Mouse (Mus musculus) cerebellum, adult 18-20 months (tissue): Measurements from ENCODE around the gene 2410004P03Rik.
A peak's percentile ranks its signal among the peaks of the same experiment; 100 is the strongest.
"Not testable (repeated sequence)": the region's sequence is repeated elsewhere in the genome, so short reads cannot be mapped to it uniquely, and the experiment has no call there.

Experiments
- DNase-seq, 2 experiments: peaks; one replicate each; pipeline ENCODE4 v3.0.0; 2021

2410004P03Rik gene

DNA sequence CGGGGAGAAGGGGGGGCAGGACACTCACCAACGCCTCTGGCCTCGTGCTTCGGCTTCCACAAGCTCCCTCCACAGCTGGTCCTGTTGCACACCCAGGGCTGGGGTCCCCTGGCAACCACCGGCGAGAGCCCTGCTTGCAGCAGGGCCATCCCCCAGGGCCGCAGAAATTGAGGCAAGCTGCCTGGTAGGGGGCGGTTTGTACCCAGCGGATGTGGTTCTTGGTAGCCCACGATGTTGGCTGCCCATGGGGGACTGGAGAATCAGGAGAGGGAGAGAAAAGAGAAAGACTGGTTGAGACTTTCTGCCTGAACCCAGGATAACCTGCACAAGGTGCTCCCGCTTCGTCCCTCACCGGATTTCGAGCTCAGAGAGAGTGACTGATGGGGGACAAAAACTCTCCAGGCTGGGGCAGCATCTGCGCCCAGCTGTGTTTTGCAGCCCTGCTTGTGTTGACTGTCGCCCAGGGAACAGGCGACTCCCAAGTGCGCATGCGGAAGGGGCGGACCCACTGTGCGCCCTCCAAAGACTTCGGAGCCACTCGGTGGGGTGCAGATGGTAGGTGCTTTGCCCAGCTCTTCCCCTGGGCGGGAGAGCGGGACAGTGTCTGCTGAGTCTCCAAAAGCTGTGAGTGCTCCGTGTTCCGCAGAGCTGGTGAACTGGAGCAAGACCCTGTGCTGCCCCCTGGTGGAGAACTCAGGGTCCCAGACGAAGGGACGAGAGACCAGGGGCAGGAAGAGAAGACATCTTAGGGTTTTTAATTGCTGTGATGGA, at the start of gene 2410004P03Rik:
TSS of gene 2410004P03Rik (minus strand) at position 628 of the 771 bp plus-strand sequence.
- peak; percentile 58 to 60 for DNase-seq

DNA sequence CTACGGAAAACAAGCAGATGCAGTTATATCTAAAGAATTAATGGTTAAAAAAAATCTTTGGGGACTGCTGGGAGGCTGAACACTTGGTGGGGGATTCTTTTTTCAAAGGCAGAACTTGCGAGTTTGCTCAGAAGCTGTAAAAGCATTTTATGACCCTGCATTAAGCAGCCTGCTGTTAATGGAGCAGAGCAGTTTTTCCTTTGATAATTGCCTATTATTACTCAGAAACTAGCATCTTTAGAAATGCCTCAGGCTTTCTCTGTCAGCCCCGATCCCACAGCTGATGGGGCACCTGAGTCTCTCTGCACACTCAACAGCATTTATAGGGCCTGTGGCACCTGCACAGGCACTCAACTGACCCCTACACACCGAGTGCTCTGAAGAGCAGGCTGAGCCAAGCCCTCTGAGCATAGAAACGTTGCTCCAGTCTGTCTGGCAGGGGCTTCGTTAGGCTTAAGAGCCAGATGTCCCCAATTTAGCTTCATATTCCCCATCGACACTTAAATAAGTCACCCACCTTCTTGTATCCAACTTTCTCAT, 49.7 kb upstream of the 2410004P03Rik start:
- DNase-seq, result no peak

DNA sequence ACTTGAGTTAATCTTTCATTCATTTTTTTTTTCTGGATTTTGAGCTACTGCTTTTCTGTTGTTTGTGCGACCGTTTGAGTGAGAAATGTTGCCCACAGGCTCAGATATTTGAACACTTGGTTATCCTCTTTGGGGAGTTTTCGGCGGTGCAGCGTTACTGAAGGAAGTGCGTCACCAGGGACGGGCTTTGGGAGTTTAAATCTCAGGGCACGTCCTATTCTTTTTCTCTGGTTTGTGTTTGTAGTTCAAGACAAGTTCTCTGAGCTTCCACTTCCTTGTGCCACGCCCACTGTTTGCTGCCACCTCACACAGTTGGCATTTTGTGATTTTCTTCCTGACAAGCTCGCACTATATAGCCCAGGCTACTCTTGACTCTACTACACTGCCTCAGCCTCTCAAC, 47.0 kb upstream of the 2410004P03Rik start:
- DNase-seq, result no peak

DNA sequence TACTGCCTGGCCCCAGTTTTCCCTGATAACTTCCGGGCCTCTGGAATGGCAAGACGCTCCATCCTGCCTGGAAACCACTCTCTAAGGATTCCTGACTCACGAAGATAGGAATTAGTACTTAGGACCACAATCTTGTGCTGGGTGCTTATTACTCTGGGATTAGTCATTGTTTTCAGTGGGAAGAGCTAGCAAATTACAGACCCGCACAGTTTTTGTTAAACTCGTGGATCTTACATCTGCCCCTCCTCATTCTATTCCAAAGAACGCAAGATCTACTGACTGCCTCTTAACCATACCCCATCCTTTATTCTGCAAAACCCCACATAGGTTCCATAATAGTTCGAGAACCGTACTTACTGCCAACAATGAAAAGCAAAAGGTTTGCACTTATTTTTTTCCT, 45.6 kb upstream of the 2410004P03Rik start:
- DNase-seq, result no peak

DNA sequence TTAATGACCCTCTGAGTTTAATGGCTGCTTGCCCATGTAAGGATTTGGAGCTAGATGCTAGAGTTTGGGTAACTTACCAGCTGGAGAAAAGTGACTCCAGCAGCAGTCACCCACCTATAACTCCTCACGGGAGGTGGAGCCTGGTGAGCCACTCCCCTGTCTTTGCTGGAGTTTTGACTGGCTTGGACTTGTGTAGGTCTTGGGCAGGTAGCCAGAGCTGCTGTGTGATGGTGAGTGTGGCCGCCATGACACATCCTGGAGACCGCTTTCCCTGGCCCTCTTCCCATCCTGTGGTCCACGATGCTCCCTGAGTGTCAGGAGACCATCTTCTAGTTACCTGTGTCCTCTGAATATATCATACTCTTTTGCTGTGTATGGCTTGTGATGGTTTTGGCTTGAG, 44.2 kb upstream of the 2410004P03Rik start:
- DNase-seq, result no peak

DNA sequence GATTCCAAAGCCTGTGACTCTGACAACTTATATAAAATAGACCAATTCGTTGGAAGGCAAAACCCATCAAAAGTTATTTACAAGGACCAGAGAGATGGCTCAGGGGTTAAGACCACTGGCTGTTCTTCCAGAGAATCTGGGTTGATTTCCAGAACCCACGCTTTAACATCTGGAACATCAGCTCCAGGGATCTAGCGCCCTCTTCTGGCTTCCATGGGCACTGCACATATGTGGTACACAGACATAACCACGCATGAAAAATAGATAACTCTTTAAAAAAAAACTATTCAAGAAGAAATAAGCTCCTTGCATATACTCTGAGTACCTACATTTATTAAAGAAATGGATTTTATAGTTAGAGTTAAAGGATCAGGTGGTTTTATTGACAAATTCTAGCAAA, 43.2 kb upstream of the 2410004P03Rik start:
- no peak for DNase-seq

DNA sequence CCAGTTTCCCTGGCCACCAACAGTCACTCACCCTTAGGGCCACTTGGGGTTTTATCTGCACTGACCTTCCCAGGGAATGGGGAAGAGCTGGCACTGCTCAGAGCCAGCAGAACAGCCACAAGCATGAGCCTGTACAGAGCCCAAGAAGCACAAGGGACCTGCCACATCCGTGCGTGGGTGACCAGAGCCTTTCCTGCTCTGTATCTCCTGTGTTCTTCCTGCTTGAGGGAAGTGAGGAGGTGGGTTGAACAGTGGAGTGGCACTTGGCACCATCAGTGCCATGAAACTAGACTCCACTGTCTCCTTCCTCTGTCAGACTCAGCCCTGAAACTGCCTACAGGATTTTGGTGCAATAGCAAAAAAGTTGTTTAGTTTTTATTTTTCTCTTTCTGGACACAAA, 41.1 kb upstream of the 2410004P03Rik start:
- no peak for DNase-seq

DNA sequence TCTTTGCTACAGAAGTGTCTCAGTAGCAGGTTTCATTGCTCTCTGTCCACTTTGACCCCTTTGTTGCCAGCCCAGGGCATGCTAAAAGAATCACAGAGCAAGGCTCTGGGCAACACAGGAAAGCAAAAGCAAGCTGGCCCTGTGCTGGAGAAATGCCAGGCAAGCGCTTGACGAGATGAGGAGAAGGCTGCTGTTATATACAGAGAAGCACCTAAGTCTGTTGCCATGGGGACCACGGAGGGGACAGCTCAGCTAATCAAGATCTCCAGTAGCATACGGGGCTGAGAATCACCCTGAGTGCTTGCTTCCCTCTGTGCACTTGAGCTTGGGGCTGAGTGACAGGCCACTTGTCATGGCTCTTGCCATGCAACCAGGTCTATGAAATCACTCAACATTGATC, 39.5 kb upstream of the 2410004P03Rik start:
- no peak for DNase-seq

DNA sequence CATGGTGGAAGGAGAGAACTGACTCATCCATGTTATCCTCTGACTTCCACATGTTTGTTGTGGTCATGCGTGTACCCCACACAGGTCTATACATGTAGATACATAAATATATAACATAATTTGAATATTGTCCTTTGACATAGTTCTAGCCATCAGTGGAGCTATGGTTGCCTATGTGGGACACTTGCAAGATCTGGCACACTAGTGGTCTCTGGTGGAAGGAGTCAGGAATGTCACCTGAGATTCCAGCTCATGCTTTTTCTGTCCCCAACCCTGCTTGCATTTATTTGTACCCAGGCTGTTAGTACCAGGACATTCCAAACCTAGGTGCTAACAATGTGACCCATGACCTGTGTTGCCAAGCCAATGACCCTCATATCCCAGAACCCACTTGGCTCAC, 38.3 kb upstream of the 2410004P03Rik start:
- DNase-seq, result no peak

DNA sequence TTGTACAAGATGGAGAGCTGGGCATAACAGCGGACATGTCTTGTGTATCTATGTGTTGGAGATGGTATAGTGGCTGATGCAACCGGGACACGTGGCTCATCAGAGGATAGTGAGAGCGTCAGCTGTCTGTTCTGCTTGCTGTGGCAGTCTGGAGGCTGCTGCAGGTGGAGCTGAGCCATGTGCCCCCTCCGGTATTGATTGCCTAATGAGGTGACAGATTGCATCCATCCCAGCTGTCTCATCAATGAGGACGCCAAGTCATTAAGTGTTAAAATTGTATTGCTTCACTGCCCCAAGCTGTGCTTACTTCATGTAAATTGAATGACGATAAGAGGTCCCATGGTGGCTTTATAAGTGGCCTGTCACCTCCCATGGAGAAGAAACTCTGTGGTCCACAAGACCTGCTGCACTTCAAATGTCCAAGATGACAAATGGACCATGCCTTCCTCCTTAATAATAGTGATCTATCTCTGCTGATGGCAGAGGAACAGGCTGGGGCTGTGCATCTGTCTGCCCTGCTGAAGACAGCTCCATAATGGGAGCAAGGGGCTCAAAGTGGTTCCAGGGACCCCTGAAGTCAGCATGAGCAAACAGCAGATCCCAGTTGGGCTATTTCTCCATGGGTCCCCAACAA, 37.6 kb upstream of the 2410004P03Rik start:
- no peak for DNase-seq

DNA sequence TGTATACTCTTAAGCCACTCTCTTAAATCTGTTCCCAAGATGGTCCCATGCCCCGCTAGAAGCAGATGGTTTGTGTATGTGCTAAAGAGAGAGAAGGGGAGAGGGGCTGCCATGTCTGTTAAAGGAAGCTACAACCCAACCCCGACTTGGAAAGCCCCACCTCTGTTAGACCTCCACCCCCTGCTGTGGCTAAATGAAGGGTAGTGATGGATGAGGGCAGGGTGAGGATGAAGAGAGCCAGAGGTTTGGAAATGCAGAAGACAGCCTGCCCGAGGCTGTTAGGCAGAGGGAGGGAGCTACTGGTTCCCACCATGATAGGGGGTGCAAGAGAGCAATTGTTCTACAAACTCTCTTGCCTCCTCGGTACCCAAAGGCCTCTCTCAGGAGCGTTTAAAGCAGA, 31.8 kb upstream of the 2410004P03Rik start:
- DNase-seq, result no peak

DNA sequence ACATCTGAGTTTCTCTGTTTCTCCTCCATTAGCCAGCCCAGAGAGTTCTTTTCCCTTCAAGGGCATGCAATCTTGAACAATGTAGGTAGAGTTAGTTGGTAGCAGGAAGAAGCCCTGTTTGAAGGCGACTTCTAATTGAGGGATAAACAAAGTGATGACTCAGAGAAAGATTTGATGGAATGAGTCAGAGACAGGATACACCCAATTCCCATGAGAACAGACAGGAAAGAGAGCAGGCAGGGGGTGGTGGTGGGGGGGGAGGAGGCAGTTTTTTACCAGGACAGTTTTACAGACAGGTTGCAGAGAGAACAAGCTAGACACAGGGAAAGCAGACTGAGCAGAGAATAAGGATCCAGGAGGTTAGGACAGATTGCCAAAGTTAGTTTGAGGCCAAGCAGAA, 29.0 kb upstream of the 2410004P03Rik start:
- no peak for DNase-seq

DNA sequence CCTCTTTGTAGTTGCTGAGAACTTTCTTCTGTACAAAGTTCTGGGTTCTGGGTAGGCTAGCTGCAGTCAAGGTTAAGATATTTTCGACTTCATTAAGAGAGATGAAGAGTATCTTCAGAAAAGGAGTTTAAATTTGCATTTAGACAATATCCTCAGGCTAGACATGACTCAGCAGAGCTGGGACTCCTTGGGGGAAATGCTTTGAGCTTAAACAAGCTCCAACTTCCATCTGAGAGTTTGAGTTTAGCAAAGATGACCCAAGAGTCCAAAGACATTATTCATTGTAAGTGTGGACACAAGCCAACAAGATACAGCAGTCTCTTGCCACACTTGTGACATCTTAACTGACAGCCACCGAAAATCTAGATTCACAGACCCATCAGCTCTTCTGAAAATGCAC, 27.9 kb upstream of the 2410004P03Rik start:
- DNase-seq, result no peak

DNA sequence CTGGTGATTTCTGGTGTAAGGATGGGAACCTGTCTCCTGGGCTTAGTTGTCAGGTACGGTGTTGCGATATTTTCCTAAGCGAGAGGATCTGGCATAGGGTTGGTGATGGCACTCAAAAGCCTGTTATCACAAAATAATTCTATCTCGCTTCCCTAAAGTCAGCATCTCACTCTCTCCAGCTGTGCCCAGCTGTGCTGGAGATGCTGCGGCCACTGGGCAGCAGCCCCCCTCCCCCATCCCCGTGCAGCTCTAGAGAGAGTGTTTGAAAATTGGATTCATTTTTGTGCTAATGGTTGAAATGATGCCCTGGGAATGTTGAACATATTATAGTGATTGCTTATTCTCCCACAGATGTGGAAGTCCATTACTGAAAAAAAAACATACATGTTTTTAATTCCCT, 26.7 kb upstream of the 2410004P03Rik start:
- DNase-seq, result no peak

DNA sequence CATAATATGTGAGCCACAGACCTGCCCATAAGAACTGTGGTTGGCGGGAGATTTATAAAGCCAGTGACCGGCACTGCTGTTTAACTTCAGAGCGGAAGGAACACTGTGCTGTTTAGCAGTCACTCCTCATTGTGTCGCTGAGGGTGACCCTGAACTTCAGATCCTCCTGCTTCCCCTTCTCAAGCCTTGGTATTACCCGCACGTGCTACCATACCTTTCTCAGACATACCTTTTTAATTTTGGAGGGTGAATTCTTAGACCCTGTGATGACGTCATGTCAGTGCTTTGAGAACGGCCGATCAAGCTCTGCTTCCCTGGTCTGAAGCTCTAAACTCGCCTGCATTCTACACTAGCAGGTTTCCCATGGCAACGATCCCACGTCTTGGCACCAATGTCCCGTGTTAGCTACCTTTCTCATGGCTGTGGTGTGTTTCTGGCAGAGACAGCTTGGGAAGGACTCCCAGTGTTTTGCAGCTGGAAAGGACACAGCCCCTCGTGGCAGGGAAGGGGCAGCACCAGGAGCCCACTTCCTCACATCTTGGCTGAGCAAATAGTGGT, 25.6 kb upstream of the 2410004P03Rik start:
- no peak for DNase-seq

DNA sequence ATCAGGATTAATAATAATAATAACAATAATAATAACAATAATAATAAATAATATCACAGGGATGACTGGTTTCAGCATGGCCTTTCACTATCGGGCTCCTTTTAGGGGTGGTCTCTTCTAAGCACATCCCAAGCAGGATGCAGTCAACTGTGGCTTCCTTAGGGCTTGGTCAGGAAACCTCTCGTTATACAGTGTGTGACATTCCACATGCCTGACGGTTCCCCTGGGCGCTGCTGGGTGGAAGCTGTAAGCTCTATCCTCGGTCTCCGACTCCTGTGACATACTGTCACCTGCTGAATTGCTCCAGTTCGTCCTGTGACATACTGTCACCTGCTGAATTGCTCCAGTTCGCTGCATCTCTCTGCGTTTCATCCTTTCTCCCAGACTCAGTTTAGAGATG, 25.0 kb upstream of the 2410004P03Rik start:
- DNase-seq, result no peak

DNA sequence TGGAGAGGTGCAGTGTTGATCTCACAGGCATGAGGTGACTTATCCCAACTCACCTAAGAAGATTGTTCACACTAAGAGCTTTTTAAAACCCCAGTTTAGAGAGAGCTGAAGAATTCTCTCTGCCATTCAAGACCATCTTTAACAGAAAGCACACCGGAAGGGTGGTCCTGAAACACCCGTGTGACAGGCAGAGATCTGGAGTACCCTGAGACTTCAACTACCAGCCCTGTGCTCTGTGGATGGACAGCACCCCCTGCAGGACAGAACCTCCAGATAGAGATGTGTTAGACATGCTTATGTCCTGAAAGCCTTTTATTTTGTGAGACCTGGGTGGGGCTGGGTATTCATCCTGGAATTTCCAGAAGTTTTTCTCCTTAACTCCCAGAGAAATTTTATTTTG, 23.6 kb upstream of the 2410004P03Rik start:
- peak; percentile 18 to 24 for DNase-seq

DNA sequence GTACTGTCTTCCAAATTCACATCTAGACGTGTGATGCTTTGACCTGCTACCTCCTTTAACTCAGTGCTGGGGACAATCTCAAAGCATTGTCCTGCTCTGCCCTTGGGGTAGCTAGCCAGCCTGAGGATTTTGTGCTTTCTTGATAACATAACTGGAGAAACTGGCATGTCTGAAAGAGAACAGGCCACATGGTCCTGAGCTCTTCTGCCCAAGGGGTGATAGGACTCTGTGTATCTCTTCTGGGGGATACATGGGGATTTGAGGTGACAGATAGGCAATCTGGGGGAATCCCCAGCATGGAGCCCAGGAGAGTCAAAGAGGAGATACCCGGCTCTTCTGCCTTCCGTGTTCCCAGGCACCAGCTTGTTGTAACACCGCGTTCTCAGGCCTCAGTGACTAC, 23.1 kb upstream of the 2410004P03Rik start:
- DNase-seq, result no peak

DNA sequence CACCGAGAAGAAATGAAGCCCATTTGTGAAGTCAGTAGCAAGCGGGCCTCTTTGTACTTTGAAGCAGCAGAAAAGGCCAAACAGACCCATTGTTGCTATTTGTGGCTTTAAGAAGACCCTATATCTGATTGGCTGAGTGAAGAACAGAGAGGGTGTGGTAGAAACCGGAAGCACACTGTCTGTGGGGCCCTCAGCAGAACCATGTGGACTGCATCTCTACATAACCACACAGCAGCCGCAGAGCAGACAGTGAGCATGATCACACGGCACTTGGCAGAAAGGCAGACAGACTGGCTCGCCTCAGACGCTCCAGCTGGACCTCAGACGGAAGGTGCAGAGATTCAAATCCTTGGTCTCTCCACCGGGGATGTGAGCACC, 21.9 kb upstream of the 2410004P03Rik start:
- no peak for DNase-seq

DNA sequence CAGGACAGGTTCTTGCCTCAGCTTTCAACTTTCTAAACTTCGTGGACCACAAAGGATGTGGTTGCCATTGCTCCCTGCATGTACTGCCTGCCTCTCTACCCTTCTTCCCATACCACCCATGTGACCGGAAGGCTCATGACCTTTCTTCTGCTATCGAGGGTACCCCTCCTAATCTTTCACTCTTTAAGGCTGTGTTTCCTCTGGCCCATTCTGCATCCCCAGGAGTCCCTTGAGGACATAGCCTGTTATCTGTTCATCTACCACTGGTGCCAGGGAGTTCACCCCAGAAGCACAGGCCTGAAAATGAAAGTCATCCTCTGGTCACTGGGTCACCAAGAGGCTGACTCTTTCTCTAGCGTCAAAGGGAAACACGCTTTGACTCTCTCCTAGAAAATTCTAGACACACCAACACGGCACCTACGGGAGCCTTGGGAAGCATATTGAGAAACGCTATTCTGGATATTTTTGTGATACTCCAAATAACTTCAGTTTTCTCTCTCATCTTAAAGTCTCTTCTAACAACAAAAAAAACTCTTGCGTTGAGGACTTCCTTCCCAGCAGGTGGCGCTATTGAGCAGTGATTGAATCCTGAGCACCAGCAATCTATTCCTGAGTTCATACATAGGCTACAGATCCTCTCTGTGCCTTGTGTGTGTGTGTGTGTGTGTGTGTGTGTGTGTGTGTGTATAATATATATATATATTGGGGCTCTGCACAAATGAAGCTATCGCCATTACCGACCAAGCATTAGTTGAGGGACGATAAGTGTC, 21.4 kb upstream of the 2410004P03Rik start:
- DNase-seq, result peak; percentile 73 to 82

DNA sequence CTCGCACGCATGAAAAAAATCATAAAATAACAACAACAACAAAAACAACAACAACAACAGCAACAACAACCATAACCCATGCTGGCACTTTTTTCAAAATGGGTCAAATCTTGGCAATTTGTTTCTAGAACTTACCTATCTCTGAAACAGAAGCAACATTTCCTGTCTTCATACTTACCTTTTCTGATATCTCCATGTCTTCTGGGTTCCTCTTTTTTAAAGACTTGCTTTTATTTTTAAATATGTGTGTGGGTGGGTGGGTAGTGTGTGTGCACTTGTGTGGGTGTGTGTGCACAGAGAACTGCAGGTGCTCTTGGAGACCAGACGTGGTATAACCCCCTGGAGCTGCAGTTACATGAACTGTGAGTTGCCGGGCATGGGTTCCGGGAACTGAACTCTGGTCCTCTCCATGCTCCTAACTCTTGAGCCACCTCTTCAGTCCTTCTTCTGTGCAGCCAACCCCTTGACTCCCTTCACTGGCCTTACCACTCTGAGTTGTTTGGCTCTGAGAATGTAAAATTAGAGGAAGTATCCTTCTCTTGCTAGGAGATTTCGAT, 13.1 kb upstream of the 2410004P03Rik start:
- DNase-seq, result no peak

DNA sequence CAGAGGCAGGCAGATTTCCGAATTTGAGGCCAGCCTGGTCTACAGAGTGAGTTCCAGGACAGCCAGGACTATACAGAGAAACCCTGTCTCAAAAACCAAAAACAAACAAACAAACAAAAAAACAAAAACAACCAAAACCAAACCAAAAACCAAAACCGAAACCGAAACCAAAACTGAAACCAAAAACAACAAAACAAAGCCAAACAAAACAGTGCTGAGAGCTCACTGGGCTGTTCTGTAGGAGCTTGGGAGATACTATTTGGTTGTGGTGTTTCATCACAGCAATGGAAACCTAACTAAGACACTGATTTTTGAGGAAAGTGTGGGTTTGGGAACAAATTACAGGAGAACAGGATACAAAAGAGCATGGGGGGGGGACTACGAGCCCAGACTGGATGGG, 10.6 kb upstream of the 2410004P03Rik start:
- DNase-seq, result no peak

DNA sequence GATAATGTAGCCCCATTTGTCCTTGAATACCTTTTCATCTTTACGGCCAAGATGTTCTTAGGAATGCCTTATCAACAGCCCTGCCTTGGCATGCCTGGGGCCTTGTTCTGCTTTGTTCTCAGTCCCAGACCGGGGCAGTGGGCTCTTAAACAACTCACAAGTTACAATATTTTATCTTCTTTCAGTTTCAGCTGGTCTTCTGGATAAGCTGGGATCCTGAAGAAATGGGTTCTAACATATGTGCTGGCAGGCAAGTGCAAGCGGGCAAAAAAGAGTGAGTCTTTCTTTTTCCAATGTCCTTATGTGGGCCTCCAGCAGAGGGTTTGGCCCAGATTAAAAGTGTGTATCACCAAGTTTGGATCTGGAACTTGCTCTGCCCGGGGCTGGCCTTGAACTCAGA, 9.6 kb upstream of the 2410004P03Rik start:
- DNase-seq, result not testable (repeated sequence)
